Mouse (Mus musculus) myocyte (in vitro differentiated cells): ENCODE measurements around the gene Hspa2. TPM values are rescaled to one million over a fixed set of nuclear protein-coding genes. Genes with fewer than 3 reads are reported as not detected.

Source experiments
- H3K27me3 ChIP-seq: one replicate; pipeline ENCODE4 v1.6.1; 2011; ENCODE audit not compliant: control insufficient read depth, insufficient read depth, insufficient read length
- H3K36me3 ChIP-seq: one replicate; pipeline ENCODE4 v1.6.1; 2011; ENCODE audit not compliant: control insufficient read depth, insufficient read depth
- H3K4me2 ChIP-seq: one replicate; pipeline ENCODE4 v1.6.1; 2011; ENCODE audit warnings: low read depth, control low read depth
- H3K4me3 ChIP-seq: one replicate; pipeline ENCODE4 v1.5.1; 2011; ENCODE audit warnings: mild to moderate bottlenecking, control low read depth, moderate library complexity
- H3K79me2 ChIP-seq: one replicate; pipeline ENCODE4 v1.6.1; 2011; ENCODE audit not compliant: control insufficient read depth, insufficient read depth
- H3ac ChIP-seq: one replicate; pipeline ENCODE4 v1.6.1; 2011; ENCODE audit not compliant: control insufficient read depth, insufficient read length
- CEBPB ChIP-seq: IDR thresholded peaks from 2 replicates; pipeline ENCODE4 v1.6.1; 2011; ENCODE audit warnings: mild to moderate bottlenecking, moderate library complexity; ENCODE audit not compliant: poor library complexity, insufficient read depth, severe bottlenecking
- E2F4 ChIP-seq: IDR thresholded peaks from one replicate; pipeline ENCODE4 v1.6.1; 2011; ENCODE audit warnings: mild to moderate bottlenecking, control low read depth, moderate library complexity; ENCODE audit not compliant: insufficient read depth
- MAX ChIP-seq: IDR thresholded peaks from one replicate; pipeline ENCODE4 v1.6.1; 2011; ENCODE audit warnings: low read depth, mild to moderate bottlenecking, control low read depth
- MYOD1 ChIP-seq, 3 experiments: IDR thresholded peaks; one replicate each; pipeline ENCODE4 v1.6.1; 2011; ENCODE audit warnings: control low read depth in 2 of 3, low read depth in 2 of 3, mild to moderate bottlenecking in 2 of 3, moderate library complexity in 1 of 3; ENCODE audit not compliant: insufficient read length in 2 of 3, control insufficient read depth in 1 of 3
- MYOG ChIP-seq, 3 experiments: IDR thresholded peaks; one replicate each; pipeline ENCODE4 v1.6.1; 2011; ENCODE audit warnings: control low read depth in 2 of 3, low read depth in 2 of 3, mild to moderate bottlenecking in 2 of 3; ENCODE audit not compliant: insufficient read length in 2 of 3, control insufficient read depth in 1 of 3, insufficient read depth in 1 of 3
- POLR2A ChIP-seq: IDR thresholded peaks from one replicate; pipeline ENCODE4 v1.6.1; 2011; ENCODE audit warnings: low read depth, mild to moderate bottlenecking, control low read depth, moderate library complexity; ENCODE audit not compliant: insufficient read length
- POLR2AphosphoS2 ChIP-seq: IDR thresholded peaks from one replicate; pipeline ENCODE4 v1.6.1; 2011; ENCODE audit warnings: low read depth, control low read depth; ENCODE audit not compliant: insufficient read length
- REST ChIP-seq: IDR thresholded peaks from one replicate; pipeline ENCODE4 v1.6.1; 2011; ENCODE audit warnings: mild to moderate bottlenecking, control low read depth, moderate library complexity; ENCODE audit not compliant: insufficient read depth, insufficient read length
- SRF ChIP-seq: IDR thresholded peaks from one replicate; pipeline ENCODE4 v1.6.1; 2011; ENCODE audit warnings: low read depth; ENCODE audit not compliant: control insufficient read depth, insufficient read length
- TCF12 ChIP-seq: IDR thresholded peaks from one replicate; pipeline ENCODE4 v1.6.1; 2011; ENCODE audit warnings: mild to moderate bottlenecking, control low read depth; ENCODE audit not compliant: poor library complexity, insufficient read depth, severe bottlenecking
- TCF3 ChIP-seq: IDR thresholded peaks from one replicate; pipeline ENCODE4 v1.6.1; 2011; ENCODE audit warnings: low read depth, control low read depth; ENCODE audit not compliant: insufficient read length
- USF1 ChIP-seq: IDR thresholded peaks from one replicate; pipeline ENCODE4 v1.6.1; 2011; ENCODE audit warnings: low read depth, mild to moderate bottlenecking, control low read depth, moderate library complexity
- polyA plus RNA-seq: library from polyadenylated mRNA; unstranded; fragments of >200 nt; fragmentation: generic; extraction: Trizol; gene quantifications from one replicate; pipeline ENCODE4 v1.2.1, GENCODE M21; 2012; ENCODE audit warnings: missing spikeins

The Hspa2 gene
- polyA plus RNA-seq, 1 experiment = 13.4 TPM

DNA sequence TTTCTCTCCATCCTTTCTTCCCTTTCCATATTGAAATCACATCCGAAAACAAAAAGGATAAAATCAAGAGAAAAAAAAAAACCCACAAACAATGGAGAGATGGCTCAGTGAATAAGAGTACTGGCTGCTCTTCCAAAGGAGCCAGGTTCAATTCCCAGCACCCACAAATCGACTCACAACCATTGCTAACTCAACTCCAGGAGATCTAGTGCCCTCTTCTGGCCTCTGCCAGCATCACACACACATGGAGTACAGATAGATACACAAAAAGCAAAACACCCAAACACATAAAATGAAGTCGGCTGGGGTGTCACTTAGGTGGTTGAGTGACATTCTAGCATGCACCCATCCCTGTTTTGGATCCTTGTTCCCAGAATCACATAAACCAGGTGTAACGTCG is 14.4 kb downstream of the Hspa2 start:
- Histone ChIP-seq H3K4me2 (no peak overlapping the region), H3K79me2 (no peaks in the 10 kb centered on the region), H3K36me3 (no peaks in the 10 kb centered on the region), H3K4me3 (no peak overlapping the region), H3ac (no peak overlapping the region), H3K27me3 (no peaks in the 10 kb centered on the region)
- TF ChIP-seq MYOG (IDR thresholded peaks at IDR 0.05; ENCODE audit: control insufficient read depth in 1 of 3, insufficient read depth in 1 of 3, insufficient read length in 2 of 3, low read depth in 2 of 3) (no peak), MYOD1 (IDR thresholded peaks at IDR 0.05; ENCODE audit: control insufficient read depth in 1 of 3, insufficient read length in 2 of 3, low read depth in 2 of 3) (no peak), POLR2A (no peak), CEBPB (no peak), MAX (no peak), REST (no peak), POLR2AphosphoS2 (no peak), E2F4 (no peak), TCF12 (no peak), SRF (no peak), USF1 (no peak), TCF3 (no peak)

DNA sequence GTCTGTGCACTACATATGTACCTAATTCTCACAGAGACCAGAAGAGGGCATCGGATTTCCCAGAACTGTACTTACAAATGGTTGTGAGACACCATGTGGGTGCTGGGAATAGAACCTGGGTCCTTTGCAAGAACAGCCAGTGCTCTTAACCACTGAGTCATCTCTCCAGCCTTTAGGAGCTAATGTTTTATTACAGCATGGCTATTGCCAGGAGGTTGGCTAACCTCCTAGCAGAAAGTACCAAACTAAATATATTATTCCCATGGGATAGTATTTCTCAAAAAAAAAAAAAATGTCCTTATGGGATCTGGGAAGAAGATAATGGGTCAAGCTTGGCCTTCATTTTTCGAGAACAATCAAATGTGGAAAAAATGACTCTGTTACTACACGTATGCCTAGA is 21.3 kb downstream of the Hspa2 start:
- TF ChIP-seq MYOG (IDR thresholded peaks at IDR 0.05; ENCODE audit: control insufficient read depth in 1 of 3, insufficient read depth in 1 of 3, insufficient read length in 2 of 3, low read depth in 2 of 3) (no peak), USF1 (no peak), CEBPB (no peak)
- no peak overlapping the region for H3K4me3 ChIP-seq
- H3K4me2 ChIP-seq = no peak overlapping the region
- no peaks in the 10 kb centered on the region for H3K79me2 ChIP-seq
- H3K36me3 ChIP-seq = no peaks in the 10 kb centered on the region
- H3ac ChIP-seq = no peak overlapping the region
- H3K27me3 ChIP-seq = no peaks in the 10 kb centered on the region

DNA sequence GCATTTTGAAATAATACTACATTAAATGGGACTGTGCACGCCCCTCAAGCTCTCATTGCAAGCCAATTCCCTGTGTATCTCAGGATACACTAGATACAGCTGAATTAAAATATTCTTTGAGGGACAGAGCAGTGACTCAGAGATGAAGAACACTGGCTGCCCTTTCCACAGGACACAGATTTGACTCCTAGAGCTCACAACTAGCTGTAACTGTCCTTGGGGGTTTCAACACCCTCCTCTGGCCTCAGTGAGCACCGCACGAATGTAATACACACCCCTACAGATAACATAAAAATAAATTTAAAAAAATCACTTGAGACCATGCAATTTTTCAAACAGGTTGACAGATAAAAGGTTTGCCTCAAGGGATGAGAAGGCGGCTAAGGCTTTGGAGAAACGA is 23.6 kb downstream of the Hspa2 start:
- no peak overlapping the region for H3K4me3 ChIP-seq
- no peaks in the 10 kb centered on the region for H3K27me3 ChIP-seq
- no peaks in the 10 kb centered on the region for H3K79me2 ChIP-seq
- no peaks in the 10 kb centered on the region for H3K36me3 ChIP-seq
- TF ChIP-seq TCF12 (no peak), MYOG (IDR thresholded peaks at IDR 0.05; ENCODE audit: control insufficient read depth in 1 of 3, insufficient read depth in 1 of 3, insufficient read length in 2 of 3, low read depth in 2 of 3) (no peak)
- H3K4me2 ChIP-seq = no peak overlapping the region
- H3ac ChIP-seq = no peak overlapping the region

DNA sequence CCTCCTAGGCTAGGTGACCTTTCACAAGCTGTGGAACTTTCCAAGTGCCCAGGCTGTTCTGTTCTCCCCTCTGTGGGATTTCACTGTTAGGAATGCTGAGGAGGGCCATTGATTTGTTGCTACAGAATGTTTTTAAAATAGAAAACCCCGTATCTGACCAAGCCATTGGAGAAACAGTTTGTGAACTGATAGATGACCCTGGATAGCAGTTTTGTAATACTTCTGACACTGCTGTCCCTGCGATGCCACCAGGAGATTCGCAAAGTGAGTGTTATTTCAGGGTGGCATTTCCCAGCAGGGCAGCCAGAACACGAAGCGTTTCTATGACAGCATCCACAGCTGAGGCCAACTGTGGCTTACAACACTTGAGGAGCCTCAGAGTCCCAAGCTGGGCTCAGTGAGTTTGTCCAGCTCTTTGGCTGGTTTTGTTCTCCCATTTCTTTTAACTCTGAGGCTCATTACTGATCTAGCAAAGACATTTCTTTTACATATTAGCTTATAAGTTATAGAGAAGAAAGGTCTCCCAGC is 27.0 kb downstream of the Hspa2 start:
- H3K27me3 ChIP-seq = no peaks in the 10 kb centered on the region
- H3K36me3 ChIP-seq = no peaks in the 10 kb centered on the region
- H3K4me3 ChIP-seq = no peak overlapping the region
- no peaks in the 10 kb centered on the region for H3K79me2 ChIP-seq
- TF ChIP-seq TCF3 (no peak), MAX (no peak)
- no peak overlapping the region for H3K4me2 ChIP-seq
- H3ac ChIP-seq = no peak overlapping the region

DNA sequence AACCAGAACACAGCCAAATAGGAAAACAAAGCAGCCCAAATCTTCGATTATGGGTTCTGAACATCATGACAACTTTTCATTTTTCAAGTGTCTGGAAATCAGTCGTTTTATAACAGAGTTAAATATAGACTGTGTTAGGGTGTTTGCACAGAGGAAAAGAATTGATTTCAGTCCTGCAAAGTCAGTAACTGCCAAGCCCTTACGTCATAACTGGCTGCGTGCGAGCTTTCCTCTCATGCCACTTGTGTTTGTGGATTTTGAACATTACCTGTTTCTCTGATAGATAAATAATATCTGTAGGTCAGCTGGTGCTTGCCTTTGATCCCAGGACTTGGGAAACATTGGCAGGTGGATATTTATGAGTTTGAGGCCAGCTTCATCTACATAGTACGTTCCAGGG is 27.5 kb downstream of the Hspa2 start:
- Histone ChIP-seq H3K4me3 (no peak overlapping the region), H3ac (no peak overlapping the region), H3K79me2 (no peaks in the 10 kb centered on the region), H3K27me3 (no peaks in the 10 kb centered on the region), H3K4me2 (no peak overlapping the region), H3K36me3 (no peaks in the 10 kb centered on the region)
- TF ChIP-seq MAX = no peak
- TF ChIP-seq E2F4 = no peak
- TF ChIP-seq MYOD1 (IDR thresholded peaks at IDR 0.05; ENCODE audit: control insufficient read depth in 1 of 3, insufficient read length in 2 of 3, low read depth in 2 of 3) = no peak
- TF ChIP-seq TCF3 = no peak
- no peak for TF ChIP-seq POLR2A
- TF ChIP-seq POLR2AphosphoS2 = no peak
- TF ChIP-seq CEBPB = no peak

DNA sequence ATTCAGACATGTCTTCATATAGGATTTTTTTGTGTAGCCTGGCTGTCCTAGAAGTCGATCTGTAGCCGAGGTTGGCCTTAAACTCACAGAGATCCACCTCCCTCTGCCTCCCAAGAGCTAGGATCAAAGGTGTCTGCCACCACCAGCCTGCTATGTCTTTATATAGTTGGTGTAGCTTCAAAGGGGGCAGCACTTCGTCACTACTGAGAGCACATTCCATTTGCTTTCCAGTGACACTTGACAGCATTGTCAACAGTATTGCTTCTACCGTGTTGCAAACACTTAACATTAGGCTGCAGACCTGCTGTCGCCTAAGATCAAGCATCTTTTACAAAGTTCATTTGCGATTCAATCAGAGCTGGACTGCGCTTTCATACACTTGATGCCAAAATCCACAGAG is 30.1 kb downstream of the Hspa2 start:
- H3K4me2 ChIP-seq = no peak overlapping the region
- no peak overlapping the region for H3K4me3 ChIP-seq
- H3K27me3 ChIP-seq = no peaks in the 10 kb centered on the region
- H3K36me3 ChIP-seq = no peaks in the 10 kb centered on the region
- no peak overlapping the region for H3ac ChIP-seq
- TF ChIP-seq POLR2AphosphoS2 (no peak), CEBPB (no peak), E2F4 (no peak), TCF12 (no peak), POLR2A (no peak), REST (no peak), MAX (no peak), USF1 (no peak), TCF3 (no peak), MYOD1 (IDR thresholded peaks at IDR 0.05; ENCODE audit: control insufficient read depth in 1 of 3, insufficient read length in 2 of 3, low read depth in 2 of 3) (no peak), MYOG (IDR thresholded peaks at IDR 0.05; ENCODE audit: control insufficient read depth in 1 of 3, insufficient read depth in 1 of 3, insufficient read length in 2 of 3, low read depth in 2 of 3) (no peak), SRF (no peak)
- H3K79me2 ChIP-seq = no peaks in the 10 kb centered on the region
